Mouse (Mus musculus) lung, postnatal 0 days (tissue): ENCODE results near the gene Sdk1.

Experiments used
- CTCF ChIP-seq: IDR thresholded peaks from 2 replicates; pipeline ENCODE4 v1.5.1; 2016; ENCODE audit warnings: antibody characterized with exemption, mild to moderate bottlenecking
- EP300 ChIP-seq: IDR thresholded peaks from 2 replicates; pipeline ENCODE4 v1.6.1; 2016; ENCODE audit warnings: antibody characterized with exemption, mild to moderate bottlenecking, control low read depth

DNA sequence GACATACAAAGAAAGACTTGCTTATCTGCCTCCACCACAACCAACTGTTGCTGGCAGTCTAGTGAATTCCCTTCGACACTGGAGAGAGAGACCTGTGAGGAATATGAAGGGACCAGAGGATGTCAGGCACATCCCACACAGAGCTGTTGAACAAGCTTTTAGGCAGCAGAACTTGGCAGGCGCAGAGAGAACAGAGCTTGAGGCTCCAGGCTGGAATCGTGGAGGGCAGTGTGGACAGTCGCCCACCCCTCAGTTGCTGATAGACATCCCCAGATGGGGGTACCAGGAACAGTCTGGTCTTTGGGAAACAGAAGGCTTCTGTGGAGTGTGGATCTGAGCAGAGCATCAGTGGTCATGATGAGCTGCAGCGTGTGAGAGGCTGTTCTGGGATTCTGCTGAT is 747.4 kb downstream of the Sdk1 start:
- no peak for TF ChIP-seq CTCF
- no peak for TF ChIP-seq EP300
